Mouse (Mus musculus): ENCODE results near the gene Gapdhs. TPM values are rescaled to one million over a fixed set of nuclear protein-coding genes. Genes with fewer than 3 reads are reported as not detected.
A peak's percentile ranks its signal among the peaks of the same experiment; 100 is the strongest.
"Not testable (repeated sequence)": the region's sequence is repeated elsewhere in the genome, so short reads cannot be mapped to it uniquely, and the experiment has no call there.

Gene Gapdhs
- polyA plus RNA-seq (2015; fragmentation: Nextera tagmentation; extraction: Ambion mirVana): 0.50 and 0.73 TPM in 2 replicates

DNA sequence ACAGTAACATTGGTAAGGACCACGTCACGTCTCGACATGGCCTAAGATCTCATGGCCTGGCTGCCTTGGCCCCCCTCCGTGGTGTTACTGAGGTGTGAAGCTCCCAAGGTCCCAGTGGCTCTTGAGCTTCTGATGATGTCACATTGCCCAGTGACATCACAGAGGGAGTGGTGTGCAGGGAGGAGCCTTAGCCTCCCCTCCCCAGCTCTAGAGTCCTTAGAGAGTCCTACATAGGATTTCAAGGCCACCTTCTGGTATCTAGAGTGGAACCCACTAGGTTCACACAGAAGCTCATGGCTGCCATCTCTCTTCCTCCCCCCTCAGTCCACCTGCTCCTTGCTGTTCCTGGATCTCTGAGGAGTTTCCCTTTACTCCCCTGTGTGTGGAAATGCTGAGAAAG, at the start of gene Gapdhs:
TSS of gene Gapdhs (minus strand) at position 65 of the 400 bp plus-strand sequence.
- not testable (repeated sequence) for H3K9ac ChIP-seq; H3K36me3 ChIP-seq; H3K27me3 ChIP-seq (replicated peaks); H3K9me3 ChIP-seq; H3K4me2 ChIP-seq; H3K4me3 ChIP-seq (replicated peaks); ATAC-seq (ENCODE audit: insufficient read depth, low FRiP score, low read depth); H3K4me1 ChIP-seq
- peak within 1 kb of the TSS; percentile 63; the same call in 1 of the 2 replicates for H3K27ac ChIP-seq
- WGBS: 64% methylated on average over 2 of the region's 4 CpGs

DNA sequence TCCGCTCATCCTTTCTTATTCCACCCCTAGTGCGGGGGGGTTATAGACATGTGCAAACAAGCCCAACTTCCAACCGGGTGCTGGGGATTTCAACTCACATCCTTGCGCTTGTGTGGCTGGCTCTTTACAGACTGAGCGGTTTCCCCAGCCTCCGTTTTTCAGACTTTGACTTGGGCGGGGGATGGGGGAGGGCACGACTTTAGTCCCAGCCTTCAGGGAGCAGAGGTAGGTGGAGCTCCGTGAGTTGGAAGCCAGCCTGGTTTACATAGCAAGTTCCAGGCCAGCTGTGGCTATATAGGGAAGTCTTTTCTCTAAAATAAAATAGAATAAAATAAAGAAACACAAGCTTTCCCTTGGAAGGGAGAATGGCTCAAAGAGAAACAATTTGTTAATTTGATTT, 48.4 kb upstream of the Gapdhs start:
- H3K36me3 ChIP-seq: no peaks in the 10 kb centered on the region
- peak; percentile 74; the same call in 1 of the 2 replicates for ATAC-seq (ENCODE audit: insufficient read depth, low FRiP score, low read depth)
- no peak overlapping the region for H3K9ac ChIP-seq
- H3K9me3 ChIP-seq: no peaks in the 10 kb centered on the region
- H3K4me2 ChIP-seq: no peak overlapping the region
- WGBS: 19% methylated on average over 9 of the region's 9 CpGs
- no peak overlapping the region for H3K4me3 ChIP-seq (replicated peaks)
- H3K27me3 ChIP-seq (replicated peaks): no peaks in the 10 kb centered on the region
- H3K27ac ChIP-seq: 0 out of 2 replicates have a peak overlapping the region, but pooled peaks have one; percentile 18
- peaks cover 4% of the 10 kb centered on the region; the same call in 1 of the 2 replicates for H3K4me1 ChIP-seq

DNA sequence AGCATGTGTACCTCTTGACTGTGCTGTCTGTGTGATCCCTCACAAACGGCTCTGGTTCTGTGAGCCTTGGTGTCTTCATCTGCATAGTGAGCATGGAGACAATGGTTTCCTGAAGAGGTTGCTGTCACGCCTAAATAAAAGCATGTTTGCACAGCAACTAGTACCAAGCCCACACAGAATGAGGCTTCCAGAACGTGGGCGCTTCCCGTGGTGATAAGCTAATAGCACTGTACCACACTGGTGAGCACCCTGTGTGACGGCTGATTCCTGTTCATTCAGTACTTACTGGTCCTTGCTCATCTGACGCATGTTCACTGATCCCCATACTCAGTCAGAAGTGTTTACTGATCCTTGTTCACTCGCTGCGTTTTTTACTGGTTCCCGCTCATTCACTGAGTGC, 46.7 kb upstream of the Gapdhs start:
- Histone ChIP-seq H3K4me1 (peaks cover 4% of the 10 kb centered on the region; the same call in 1 of the 2 replicates), H3K27me3 (replicated peaks) (no peaks in the 10 kb centered on the region), H3K27ac (no peak overlapping the region), H3K4me2 (no peak overlapping the region), H3K9me3 (no peaks in the 10 kb centered on the region), H3K36me3 (no peaks in the 10 kb centered on the region), H3K9ac (no peak overlapping the region), H3K4me3 (replicated peaks) (no peak overlapping the region)
- WGBS: 63% methylated on average over 10 of the region's 10 CpGs
- no peak for ATAC-seq (ENCODE audit: insufficient read depth, low FRiP score, low read depth)

DNA sequence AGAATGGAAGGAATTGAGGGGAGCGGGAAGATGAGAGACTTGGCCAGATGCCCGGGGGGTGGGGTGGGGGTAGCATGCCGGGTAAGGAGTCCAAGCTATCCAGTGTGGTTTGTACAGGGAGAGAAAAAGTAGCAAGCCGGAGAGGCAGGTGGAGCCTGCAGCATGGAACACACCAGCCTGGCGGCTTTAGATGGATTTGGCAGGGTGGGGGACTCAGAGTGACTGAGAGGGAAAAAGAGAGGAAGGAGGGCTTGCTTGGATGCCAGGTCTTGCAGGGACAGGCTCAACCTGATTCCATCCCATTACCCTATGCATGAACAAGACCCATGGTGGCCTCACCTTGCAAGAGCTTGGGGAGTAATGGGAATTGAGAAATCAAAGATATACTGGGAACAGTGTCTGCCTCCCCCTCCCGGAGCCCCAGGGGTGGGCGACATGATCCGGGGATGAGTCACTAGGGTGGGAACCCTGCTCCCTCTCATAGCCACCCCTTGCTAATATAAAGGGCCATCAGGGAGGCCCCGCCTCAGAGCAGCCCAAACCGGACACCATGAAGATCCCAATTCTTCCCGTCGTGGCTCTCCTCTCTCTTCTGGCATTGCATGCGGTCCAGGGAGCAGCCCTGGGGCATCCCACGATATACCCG, 44.0 kb upstream of the Gapdhs start, which contains the start of gene Krtdap:
TSS of gene Krtdap (plus strand) at position 520 of the 646 bp plus-strand sequence.
- no peak for ATAC-seq (ENCODE audit: insufficient read depth, low FRiP score, low read depth)
- no peak within 1 kb of the TSS for H3K4me3 ChIP-seq (replicated peaks)
- H3K4me1 ChIP-seq: peaks cover 4% of the 10 kb centered on the region; the same call in 1 of the 2 replicates
- H3K4me2 ChIP-seq: no peak within 1 kb of the TSS
- H3K9ac ChIP-seq: no peak within 1 kb of the TSS
- H3K27ac ChIP-seq: no peak within 1 kb of the TSS
- no peaks in the 10 kb centered on the region for H3K9me3 ChIP-seq
- WGBS: 41% methylated on average over 15 of the region's 15 CpGs
- H3K27me3 ChIP-seq (replicated peaks): no peaks in the 10 kb centered on the region
- no peaks in the 10 kb centered on the region for H3K36me3 ChIP-seq

GRCm38 (mm10) chr7:30785721-30786546, 42.5 kb upstream of the Gapdhs start:
- no peaks in the 10 kb centered on the region for H3K27me3 ChIP-seq (replicated peaks)
- no peak for ATAC-seq (ENCODE audit: insufficient read depth, low FRiP score, low read depth)
- 66% methylated on average over 13 of the region's 13 CpGs for WGBS
- no peak overlapping the region for H3K27ac ChIP-seq
- no peaks in the 10 kb centered on the region for H3K9me3 ChIP-seq
- H3K4me1 ChIP-seq: no peaks in the 10 kb centered on the region
- no peak overlapping the region for H3K4me3 ChIP-seq (replicated peaks)
- no peak overlapping the region for H3K4me2 ChIP-seq
- no peaks in the 10 kb centered on the region for H3K36me3 ChIP-seq
- H3K9ac ChIP-seq: no peak overlapping the region

- H3K27me3 ChIP-seq (replicated peaks): no peaks in the 10 kb centered on the region
- no peak overlapping the region for H3K4me3 ChIP-seq (replicated peaks)
- H3K27ac ChIP-seq: no peak overlapping the region
- H3K4me1 ChIP-seq: no peaks in the 10 kb centered on the region
- H3K9me3 ChIP-seq: no peaks in the 10 kb centered on the region
- no peak for ATAC-seq (ENCODE audit: insufficient read depth, low FRiP score, low read depth)
- WGBS: 54% methylated on average over 1 of the region's 1 CpGs
- no peak overlapping the region for H3K4me2 ChIP-seq
- H3K9ac ChIP-seq: no peak overlapping the region
- no peaks in the 10 kb centered on the region for H3K36me3 ChIP-seq
These were observed 41.7 kb upstream of the Gapdhs start for GRCm38 (mm10) chr7:30785154-30785553.

- Histone ChIP-seq H3K4me2 (no peak overlapping the region), H3K27ac (no peak overlapping the region), H3K9me3 (no peaks in the 10 kb centered on the region), H3K36me3 (no peaks in the 10 kb centered on the region), H3K27me3 (replicated peaks) (no peaks in the 10 kb centered on the region), H3K9ac (no peak overlapping the region), H3K4me3 (replicated peaks) (no peak overlapping the region), H3K4me1 (no peaks in the 10 kb centered on the region)
- ATAC-seq (ENCODE audit: insufficient read depth, low FRiP score, low read depth): no peak
- 68% methylated on average over 3 of the region's 3 CpGs for WGBS
These were observed 39.2 kb upstream of the Gapdhs start for GRCm38 (mm10) chr7:30782658-30783057.

GRCm38 (mm10) chr7:30781792-30782191, 38.3 kb upstream of the Gapdhs start:
- Histone ChIP-seq H3K9me3 (no peaks in the 10 kb centered on the region), H3K4me3 (replicated peaks) (no peak overlapping the region), H3K9ac (no peak overlapping the region), H3K4me1 (no peaks in the 10 kb centered on the region), H3K4me2 (no peak overlapping the region), H3K27ac (no peak overlapping the region), H3K36me3 (no peaks in the 10 kb centered on the region), H3K27me3 (replicated peaks) (no peaks in the 10 kb centered on the region)
- whole genome bisulfite sequencing: 67% methylated on average over 4 of the region's 4 CpGs
- no peak for ATAC-seq (ENCODE audit: insufficient read depth, low FRiP score, low read depth)

GRCm38 (mm10) chr7:30777911-30778310, 34.4 kb upstream of the Gapdhs start:
- Histone ChIP-seq H3K27me3 (replicated peaks) (no peaks in the 10 kb centered on the region), H3K4me1 (no peaks in the 10 kb centered on the region), H3K36me3 (no peaks in the 10 kb centered on the region), H3K9ac (no peak overlapping the region), H3K27ac (no peak overlapping the region), H3K4me2 (no peak overlapping the region), H3K9me3 (no peaks in the 10 kb centered on the region), H3K4me3 (replicated peaks) (no peak overlapping the region)
- ATAC-seq (ENCODE audit: insufficient read depth, low FRiP score, low read depth): no peak
- 85% methylated on average over 1 of the region's 1 CpGs for WGBS

- Histone ChIP-seq H3K9me3 (no peaks in the 10 kb centered on the region), H3K36me3 (no peaks in the 10 kb centered on the region), H3K27ac (no peak overlapping the region), H3K4me1 (no peaks in the 10 kb centered on the region), H3K4me2 (no peak overlapping the region), H3K9ac (no peak overlapping the region), H3K4me3 (replicated peaks) (no peak overlapping the region), H3K27me3 (replicated peaks) (no peaks in the 10 kb centered on the region)
- 59% methylated on average over 7 of the region's 7 CpGs for WGBS
- ATAC-seq (ENCODE audit: insufficient read depth, low FRiP score, low read depth): no peak
These were observed 33.6 kb upstream of the Gapdhs start for GRCm38 (mm10) chr7:30777081-30777579.

- H3K4me1 ChIP-seq: no peaks in the 10 kb centered on the region
- H3K9ac ChIP-seq: no peak overlapping the region
- no peak overlapping the region; the same call in 1 of the 2 replicates for H3K27ac ChIP-seq
- no peak overlapping the region for H3K4me3 ChIP-seq (replicated peaks)
- ATAC-seq (ENCODE audit: insufficient read depth, low FRiP score, low read depth): no peak
- no peak overlapping the region for H3K4me2 ChIP-seq
- H3K36me3 ChIP-seq: no peaks in the 10 kb centered on the region
- no peaks in the 10 kb centered on the region for H3K9me3 ChIP-seq
- H3K27me3 ChIP-seq (replicated peaks): no peaks in the 10 kb centered on the region
- WGBS: 70% methylated on average over 9 of the region's 9 CpGs
These were observed 32.6 kb upstream of the Gapdhs start for GRCm38 (mm10) chr7:30776104-30776503.

DNA sequence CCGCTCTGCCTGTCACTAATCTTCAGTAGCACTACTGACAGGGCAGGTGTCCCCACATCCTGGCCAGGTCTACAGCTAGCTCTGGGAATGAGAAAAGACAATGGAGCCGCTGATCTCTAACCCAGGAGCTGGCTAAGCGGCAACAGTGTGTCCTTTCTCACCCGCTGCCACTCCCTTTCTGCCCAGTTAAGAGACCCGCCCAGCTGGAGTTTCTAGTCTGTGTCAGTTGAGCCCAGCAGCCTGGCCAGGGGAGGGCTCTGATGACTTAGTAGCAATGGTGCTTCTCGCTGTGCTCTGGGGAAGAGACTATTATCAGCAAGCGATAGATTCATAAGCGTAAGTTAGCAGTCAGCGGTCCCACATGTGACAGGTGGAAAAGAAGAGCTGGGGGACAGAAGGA, 25.8 kb upstream of the Gapdhs start:
- peak overlapping the region; percentile 13; the same call in 1 of the 2 replicates for H3K27ac ChIP-seq
- peak overlapping the region; percentile 5; the same call in 1 of the 2 replicates for H3K4me2 ChIP-seq
- ATAC-seq (ENCODE audit: insufficient read depth, low FRiP score, low read depth): peak; percentile 54; the same call in 1 of the 2 replicates

More for the DNA sequence above, 25.8 kb upstream of the Gapdhs start:
- WGBS: 27% methylated on average over 9 of the region's 9 CpGs
- no peak overlapping the region for H3K9ac ChIP-seq
- no peaks in the 10 kb centered on the region for H3K4me1 ChIP-seq
- H3K4me3 ChIP-seq (replicated peaks): no peak overlapping the region
- no peaks in the 10 kb centered on the region for H3K36me3 ChIP-seq
- H3K9me3 ChIP-seq: no peaks in the 10 kb centered on the region
- H3K27me3 ChIP-seq (replicated peaks): 0 out of 2 replicates have a peak, but pooled peaks cover 2% of the 10 kb centered on the region

All from stomach, embryonic 15.5 days (tissue).